Mouse (Mus musculus) layer of hippocampus, adult 9-11 months (tissue): ENCODE results near the gene Fgf13.

Experiments used
- DNase-seq: peaks from one replicate; pipeline ENCODE4 v3.0.0; 2022

Fgf13 gene

DNA sequence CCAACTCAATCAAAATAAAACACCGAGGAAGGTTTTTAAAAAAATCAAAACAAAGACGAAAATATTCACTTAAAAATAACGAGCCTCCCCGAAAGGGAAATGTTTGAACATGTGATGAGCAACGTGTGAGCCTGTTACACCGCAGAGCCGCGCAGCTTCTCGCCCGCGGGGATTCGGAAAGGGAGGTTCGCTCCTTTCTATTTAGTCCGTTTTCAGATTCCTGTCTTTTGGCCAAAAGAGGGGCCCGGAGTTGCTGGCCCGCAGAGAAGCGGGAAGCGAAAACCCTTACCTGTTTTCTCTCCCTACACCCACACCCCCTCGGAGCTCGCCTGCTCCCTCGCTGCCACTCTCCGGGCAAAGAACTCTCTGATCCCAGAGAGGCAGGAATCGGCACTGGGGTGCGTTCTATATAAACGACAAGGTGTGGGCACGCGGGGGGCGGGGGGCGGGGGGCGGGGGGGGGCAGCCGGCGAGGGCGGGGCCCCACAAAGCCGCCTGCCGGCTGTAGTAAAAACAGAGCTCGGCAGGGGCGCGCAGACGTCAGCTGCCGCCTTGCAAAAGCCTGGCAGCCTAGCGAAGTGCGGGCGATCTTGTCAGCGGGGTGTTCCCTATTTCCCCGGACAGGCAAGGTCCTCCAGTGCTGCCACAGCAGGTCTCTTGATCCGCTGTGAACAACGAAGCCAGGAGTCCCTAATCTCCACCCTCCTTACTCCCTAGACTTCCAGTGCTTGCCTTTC lies at the start of gene Fgf13:
TSS of gene Fgf13 (minus strand) at position 377 of the 737 bp plus-strand sequence.
- DNase-seq = peak; percentile 13

DNA sequence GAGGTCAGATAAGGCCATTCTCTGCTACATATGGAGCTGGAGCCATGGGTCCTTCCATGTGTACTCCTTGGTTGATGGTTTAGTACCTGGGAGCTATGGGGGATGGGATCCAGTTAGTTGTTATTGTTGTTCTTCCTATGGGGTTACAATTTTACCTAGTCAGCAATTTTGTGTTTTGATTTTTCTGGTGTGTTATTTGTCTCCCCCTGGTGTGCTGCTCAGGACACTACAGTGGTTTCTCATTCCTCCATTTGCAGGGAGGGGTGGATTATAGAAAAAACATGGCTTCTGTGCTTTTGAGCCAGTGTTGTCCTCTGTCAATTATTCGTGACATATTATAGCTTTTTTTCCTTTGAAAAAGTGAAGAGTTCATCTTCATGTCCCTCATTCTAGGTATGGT lies 38.7 kb upstream of the Fgf13 start:
- no peak for DNase-seq

DNA sequence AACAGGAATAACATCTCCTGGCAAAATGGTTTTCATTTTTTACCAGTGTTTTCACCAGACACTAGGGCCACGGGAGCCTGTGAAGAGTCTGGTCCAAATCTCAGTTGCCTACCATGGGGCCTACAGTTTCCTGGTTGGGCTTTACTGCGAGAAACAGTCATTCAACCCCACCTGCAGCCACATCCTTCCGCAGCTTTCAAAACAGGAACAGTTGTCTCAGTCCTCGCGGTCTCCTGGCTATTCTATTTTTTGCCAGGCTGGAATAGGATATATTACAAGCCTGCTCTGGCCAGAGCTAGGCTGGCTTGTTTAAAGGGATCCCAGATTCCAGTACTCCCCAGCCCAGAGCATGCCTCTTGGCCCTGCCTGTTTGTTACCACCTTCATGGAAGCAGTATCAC lies 21.2 kb upstream of the Fgf13 start:
- DNase-seq = no peak

DNA sequence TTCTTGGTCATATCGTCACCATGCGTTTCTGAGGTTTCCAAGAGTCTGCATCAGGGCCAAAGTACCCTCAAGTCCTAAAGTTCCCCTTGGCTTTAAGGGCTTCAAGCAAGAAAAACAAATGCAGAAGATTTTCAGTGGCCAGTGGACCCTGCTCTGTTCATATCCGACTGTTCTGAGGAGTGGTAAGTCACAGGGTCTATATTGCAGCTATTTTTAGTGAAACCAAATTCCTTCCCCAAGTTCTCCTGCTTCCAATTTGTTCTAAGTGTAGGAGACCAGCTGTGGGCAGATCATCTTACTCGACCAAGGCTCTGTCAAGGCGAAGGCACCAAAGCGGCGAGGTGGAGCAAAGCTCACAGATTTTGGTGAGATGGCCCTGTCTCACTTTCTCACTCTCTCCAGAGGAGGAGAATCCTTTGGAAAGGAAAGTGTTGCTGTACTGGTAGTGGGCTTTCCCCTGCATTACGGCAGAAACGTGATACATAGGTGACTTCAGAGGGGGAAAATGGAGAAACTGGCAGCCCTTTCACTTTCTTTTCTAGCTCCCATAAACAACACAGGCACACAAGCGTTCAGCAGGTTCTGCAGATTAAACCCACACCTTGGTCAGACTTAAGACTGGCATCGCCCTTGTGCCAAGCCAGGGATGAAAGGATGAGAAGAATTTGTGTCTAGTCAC lies 17.8 kb upstream of the Fgf13 start:
- DNase-seq = no peak

DNA sequence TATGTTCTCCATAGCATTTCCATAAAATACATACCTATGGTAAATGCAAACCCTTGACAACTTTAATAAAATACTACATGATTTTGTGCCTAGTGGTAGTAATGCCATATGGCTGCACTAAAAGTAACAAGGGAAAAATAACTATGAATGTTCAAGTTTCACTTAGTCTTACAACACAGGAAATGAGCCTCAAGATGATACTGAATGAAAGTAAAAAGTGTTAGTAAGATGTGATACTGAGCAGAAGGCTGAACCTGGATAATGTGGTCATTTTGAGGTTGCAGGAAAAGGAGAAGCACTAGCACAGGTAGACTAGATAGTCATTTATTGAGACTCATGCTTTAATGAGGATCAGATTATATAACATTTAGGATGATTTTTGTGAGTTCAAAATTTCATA lies 16.2 kb upstream of the Fgf13 start:
- DNase-seq = no peak

DNA sequence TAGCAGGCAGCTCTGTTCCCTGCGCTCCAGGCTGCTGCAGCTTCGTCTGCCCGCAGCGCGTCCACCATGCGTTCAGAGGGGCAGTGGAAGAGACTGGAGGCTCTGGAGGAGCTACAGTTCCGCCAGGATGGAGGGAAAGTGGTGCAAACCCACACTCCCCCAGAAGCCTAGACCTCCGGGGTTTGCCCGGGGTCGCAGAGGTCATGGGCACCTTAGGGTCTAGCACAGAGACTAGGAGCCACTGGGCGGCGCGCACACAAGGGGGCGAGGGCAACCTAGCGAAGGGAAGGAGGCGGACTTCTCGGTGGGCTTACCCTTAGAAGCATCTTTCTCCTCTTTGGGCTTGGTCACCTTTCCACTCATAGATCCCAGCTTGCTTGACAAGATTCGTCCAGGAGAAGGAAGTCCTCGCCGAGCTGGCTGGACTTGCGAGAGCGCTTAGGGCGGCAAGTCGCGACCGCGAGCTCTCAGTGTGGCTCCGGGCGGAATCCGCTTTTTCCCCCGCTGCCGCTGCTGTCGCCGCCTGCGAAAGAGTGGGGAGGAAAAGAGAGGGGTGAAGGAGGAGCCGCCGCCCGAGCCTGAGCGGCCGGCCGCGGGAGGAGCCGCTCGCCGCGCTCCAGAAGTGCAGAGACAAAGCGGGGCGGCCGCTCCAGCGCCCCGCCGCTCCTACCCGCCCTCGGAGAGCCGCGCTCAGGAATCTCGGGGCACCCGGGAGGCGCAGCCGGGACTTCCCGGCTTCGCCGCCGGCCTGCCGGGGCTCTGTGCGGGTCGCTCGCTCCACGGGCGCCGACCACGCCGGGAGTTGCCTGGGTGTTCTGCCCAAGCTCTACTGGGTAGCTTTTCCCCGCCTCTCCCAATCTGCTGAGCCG lies 811 bp downstream of the Fgf13 start:
- DNase-seq = no peak

DNA sequence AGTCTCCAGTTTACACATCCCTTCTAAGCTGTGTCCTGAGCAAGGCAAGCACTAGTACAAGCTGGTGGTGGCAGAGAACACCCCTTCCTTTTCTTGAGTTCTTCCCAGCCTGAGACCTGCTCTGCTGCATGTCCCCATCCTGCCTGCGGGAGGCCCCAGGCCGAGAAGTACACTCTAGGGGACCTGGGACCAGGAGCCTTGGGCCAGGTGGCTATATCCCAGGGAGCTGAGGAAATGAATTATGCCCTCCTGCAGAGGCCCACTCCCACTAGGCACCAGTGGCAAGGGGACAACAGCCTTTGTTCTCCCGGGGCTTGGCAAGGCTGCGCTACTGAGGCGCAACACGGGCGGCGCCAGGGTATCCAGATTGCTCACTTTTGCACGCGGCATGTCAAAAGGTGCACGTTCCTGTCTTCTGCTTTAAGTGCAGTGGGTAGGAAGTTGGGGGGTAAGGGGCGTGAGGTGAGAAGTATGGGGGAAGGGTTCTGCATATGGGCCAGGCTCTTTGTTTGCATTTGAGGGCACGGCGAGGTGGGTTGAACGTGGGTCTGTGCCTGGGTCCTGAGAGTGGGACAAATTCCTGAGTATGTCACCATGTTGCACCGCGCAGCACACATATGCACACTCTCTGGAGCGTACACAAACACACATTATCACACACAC lies 1.7 kb downstream of the Fgf13 start:
- DNase-seq = no peak

DNA sequence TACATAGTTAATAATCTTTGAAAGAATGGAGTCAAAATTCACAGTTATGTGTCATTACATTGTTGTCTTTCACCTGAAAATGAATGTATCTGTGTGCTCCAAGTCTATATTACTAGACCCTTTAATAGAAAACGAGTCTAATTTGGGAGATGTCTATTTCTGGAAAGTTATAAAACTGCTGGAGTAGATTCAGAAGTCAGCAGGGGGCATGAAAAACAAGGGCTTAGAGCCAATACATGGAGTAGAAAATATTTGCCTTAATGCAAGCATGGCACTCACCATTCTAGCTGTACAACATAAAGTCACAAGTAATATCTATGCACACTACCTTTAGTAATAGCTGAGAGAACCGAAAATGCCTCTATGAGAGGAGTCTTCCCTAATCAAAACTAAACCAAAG lies 19.9 kb downstream of the Fgf13 start:
- no peak for DNase-seq

DNA sequence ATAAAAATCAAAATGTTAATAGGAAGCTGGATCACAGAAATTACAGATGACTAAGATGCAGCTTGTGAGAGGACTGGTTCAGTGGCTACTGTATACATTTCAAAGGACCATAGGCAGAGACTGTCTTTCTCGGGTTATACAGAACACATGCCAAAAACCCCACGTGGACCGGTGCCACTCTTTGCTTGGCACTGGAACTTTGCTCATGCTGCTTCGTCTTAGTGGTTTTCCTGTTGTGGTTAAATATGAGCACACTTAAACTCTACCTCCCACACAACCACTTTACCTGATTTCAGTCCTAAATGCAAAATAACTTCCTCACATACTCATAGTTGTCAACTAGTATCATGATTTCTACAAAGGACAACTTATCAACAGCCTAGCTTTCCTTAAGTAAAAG lies 59.6 kb downstream of the Fgf13 start:
- no peak for DNase-seq

DNA sequence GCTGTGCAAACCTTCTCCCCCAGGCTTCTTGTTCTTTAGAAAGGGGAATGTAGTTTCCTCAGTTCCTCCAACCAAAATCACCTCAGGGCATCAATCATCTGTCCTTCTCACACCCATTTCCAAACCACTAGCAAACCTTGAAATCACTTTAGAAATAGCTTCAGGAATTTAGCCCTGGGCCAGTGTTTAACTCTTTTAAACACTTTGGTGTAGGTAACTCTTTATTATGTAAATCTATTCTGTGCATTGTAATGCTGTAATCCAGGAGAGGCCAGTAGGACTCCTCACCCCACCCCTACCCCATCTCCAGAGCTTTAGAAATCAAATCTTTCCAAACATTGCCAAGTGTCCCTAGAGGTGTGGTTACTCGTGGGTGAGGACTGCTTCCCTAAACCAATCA lies 74.5 kb downstream of the Fgf13 start:
- no peak for DNase-seq

DNA sequence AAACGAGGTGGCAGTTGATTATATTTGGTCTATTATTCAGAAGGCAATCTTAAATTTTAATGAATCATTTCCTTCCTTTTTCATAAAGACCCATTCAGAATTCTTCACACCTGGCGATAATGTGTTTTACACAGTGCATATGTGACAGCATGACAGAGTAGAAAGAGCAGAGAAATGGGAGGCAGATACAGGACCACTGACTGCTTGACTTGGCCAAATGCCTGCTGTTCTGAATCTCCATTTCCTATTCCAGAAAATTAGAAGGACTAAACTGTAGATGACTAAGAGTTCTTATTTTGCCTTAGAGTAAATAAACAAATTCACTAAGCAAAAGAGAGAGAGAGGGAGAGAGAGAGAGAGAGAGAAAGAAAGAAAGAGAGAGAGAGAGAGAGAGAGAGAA lies 82.4 kb downstream of the Fgf13 start:
- no peak for DNase-seq

DNA sequence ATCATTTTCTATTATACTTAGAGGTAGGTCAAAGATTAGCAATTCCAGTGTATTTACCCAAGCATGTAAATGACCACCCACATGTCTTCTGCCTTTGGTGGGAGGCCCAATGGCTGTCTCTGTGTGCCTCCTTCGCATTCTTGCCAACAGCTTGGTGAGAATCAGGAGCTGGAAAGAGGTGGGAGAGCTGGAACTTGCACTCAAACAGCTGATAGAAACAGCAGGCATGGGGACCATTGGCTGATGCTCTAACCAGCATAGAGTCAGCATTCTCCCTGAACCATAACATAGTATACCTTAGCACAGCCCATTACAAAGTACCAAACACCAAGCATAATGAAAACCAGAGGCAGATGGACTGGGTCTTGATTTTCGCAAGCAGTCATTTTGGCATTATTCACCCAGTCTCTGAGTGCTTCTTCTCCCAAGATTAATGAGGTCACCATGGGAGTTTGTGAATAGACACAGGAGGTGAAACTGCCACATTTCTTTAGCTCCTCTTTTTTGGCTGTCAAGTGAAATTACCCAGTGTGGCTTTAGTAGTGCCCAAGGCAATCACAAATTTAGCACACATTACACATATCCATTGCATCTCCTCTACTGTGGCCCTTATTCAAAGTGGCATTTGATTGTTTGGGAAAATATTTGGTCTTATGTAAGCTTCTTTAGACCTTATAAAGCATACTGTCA lies 165.1 kb downstream of the Fgf13 start:
- DNase-seq = no peak

DNA sequence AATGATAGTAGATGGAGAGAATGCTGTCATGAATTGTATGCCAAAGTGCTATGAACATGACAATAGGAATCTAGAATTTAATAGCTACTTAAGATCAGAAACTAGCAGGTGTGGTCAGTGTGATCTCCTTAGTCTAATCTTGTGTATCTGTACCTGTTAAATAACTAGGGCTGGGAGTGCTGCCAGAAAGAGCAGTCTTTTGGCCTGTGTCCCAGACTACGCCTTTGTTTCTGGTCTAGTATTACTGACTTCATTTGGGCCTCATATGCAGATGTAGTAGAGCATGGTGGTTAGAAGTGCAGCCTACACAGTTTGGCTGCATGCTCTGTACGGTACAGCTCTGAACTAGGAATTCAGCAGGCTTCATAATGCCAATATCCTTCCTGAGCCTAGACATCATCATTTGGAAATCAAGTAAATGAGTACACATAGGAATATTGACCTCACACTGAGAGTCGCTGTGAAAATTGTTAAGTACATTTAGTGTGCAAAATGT lies 276.9 kb downstream of the Fgf13 start:
- no peak for DNase-seq

DNA sequence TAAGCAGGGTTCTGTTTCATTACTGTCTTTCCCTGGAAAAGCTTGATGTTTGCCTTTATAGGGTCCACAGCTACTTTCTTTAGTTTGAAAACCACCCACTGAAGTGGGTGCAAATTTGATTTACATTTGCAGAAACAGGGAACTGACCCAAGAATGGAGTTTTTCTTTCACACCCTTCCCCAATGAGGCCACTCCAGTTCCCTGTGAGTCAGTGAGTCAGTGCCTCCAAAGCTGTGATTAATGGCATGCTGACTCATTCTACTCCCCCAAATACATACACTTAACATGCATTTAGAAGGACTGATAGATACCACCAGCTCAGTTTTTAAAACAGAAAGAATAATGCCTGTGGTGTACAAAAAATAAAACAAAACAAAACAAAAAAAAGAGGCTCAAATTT lies 316.3 kb downstream of the Fgf13 start:
- DNase-seq = no peak

DNA sequence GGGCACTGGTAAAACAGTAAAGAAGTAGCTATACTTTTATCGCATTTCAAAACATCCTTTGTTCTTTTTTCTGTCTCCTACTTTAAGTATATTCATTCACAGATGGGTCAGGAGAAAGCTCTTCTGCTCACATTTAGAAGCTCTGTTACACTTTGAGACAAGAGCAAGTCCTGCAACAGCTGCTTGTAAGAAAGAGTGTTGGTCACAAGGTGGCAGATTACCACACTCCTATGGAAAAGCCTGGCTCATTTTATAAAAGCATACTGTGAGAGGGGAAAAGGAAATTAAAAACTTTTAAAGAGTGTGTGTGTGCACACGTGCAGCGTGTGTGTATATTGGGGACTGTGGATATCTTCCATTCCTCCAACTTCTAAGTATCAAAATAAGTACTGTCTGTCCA lies 324.1 kb downstream of the Fgf13 start:
- no peak for DNase-seq

DNA sequence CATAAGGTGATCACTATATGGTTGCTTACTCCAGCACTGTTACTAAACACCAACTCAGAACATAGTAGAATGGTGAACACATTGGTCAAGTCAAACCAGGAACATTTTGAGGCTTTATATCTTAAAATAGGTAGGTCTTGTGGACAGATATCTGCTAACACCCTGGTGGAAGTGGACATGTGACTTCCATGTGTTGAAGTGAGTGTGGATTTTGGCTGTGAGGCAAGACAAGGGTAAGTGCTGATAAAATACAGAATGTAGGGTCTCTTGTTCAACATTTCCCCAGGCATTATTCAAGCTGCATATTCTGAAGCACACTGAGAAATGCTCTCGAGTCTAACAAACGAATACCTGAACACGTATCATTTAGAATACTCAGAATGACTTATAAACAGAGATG lies 324.7 kb downstream of the Fgf13 start:
- DNase-seq = no peak

DNA sequence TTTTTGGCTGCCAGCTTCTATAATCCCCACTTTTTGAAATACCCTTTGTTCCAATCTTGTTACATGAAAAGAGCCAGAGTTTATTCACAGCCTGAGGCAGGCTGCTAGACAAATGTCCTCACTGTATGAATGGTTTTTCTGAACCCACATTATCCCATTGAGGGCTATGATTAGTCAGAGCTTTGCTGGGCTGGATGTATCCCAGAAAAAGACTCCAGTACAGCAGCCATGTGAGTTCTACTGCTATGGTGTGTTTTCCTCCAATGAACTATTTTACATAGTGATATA lies 326.5 kb downstream of the Fgf13 start:
- peak; percentile 2 for DNase-seq

DNA sequence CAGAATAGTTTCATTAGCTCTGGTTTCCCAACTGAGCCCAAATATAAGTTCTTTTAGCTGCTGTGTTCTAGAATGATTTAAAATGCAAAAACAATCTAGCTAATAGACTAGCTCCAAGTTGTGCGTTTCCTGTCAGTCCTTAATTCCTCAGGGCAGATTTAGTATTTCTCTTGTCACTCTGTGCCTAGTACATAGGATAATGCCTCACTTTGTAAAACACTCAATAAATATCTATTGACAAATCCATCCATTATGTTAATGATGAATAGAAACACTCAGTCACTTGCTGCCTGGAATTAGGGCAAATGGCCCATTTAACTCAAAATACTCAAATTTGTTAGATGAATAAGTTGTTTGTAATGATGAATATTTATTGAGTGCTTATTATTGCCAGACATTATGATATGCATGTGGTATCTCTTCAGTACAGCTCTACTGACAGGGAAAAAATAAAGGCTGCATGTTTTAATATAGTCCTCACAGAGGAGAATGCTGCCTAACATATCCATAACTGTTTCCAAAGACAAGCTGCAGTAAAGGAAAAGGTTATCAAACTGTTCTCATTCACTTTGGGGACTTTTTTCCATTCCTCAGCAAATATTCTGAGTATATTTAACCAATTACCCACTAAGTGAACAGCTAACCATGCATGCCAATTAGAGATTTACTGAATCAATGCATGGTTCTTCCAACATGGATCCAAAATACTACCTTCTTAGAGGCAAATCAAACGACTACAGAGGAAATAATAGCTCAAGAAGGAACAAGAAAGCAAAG lies 327.0 kb downstream of the Fgf13 start:
- no peak for DNase-seq

DNA sequence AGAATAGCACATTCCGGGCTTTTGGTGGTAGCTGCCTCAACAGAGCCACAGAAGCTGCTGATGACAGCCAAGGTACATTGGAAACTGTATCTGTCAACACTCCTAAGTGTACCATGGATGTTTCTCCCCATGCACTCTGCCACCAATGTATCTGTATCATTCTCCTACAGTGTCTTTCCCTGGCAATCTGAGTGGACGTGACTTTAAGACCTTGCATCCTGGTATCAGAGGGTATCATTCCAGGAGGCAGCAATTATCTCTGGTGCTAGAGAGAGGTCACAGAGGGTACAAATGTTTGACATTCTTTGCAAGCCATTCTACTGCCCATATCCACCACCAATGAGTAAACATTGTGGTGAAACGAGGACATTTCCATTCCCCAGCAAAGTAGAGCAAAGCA lies 347.2 kb downstream of the Fgf13 start:
- DNase-seq = no peak

DNA sequence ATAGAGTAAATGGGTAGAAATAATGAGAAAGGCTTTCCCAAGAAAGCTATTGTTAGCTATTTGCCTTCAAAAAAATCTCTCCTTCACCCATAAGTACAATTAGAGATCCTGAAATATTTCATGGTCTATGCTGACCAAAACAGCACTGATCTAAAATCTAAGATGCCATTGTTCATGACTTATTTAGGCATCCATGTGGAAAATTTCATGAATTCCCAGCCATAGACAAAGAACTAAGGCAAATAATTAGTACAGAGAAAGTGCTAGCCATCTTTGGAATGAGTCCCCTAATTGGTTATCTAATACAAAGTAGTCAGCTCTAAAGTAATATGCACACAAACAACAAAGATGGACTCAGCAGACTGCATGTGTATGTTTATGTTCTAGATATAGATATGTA lies 366.7 kb downstream of the Fgf13 start:
- DNase-seq = no peak

DNA sequence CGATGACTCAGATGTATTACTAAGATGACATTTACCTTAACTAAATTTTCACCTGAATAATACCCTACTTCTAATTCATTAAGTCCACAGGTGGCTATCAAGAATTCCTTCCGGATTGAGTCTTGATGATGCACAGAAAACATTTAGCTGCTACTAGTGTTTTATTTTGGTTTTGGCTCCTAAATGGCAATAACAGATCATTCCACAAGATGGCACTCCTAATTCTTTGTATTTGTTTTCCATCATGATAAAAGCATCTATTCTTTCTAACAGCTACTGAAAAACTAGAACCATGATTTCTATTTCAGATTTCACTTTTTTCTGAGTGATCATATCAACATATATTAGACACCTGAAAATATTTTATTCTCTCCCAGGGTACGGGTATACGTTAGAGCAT lies 373.7 kb downstream of the Fgf13 start:
- no peak for DNase-seq

DNA sequence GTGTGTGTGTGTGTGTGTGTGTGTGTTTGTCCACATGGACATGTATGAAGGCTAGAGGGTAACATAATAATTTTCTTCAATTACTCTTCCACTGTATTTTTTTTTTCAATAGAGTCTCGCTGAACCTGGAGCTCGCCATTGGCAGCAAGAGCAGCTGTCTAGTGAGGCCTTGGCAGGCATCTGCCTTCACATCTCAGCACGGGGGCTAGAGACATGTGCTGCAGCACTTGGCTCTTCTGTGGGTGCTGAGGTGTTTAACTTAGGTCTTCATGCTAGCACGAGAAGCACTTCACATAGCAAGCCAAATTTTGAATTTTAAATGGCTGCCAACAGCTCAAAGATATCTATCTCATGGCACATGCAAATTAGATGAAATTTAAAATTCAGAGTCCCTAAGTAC lies 380.9 kb downstream of the Fgf13 start:
- DNase-seq = no peak
